Mouse (Mus musculus): Measurements from ENCODE around the gene Tex19.2.

DNA sequence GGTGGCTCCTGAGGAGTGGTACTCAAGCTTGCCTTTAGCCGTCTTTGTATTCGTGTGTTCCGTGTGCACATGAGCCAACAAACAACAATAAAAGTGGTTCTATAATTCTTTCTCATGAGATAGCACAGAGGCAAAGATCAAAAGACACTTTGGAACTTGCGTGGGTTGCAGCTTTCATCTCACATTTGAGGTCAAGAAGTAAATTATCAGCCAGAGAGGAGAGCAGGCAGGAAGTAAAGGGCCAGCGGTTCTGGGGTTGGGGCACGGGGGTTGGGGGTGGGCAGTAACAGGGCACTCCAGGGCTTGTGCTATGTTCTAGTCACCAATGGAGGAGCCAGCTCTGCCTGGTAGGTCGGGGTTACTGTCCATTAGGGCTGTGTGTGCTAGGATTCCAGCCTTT is 17.8 kb downstream of the Tex19.2 start:
- TF ChIP-seq POLR2A (IDR thresholded peaks at IDR 0.05; ENCODE audit: low read depth, low read length) (no peak), CTCF (conservative IDR thresholded peaks at IDR 0.05; ENCODE audit: insufficient read depth, insufficient read length, low read depth, low read length) (no peak)

Data from kidney, adult 2 months (tissue).